Mouse (Mus musculus) spleen, adult 2 months (tissue): ENCODE results near the gene Klf11.

Experiments used
- CTCF ChIP-seq: fragments of 200-500 bp; IDR thresholded peaks from 2 replicates; pipeline ENCODE4 v1.5.1; 2011; ENCODE audit warnings: mild to moderate bottlenecking, inconsistent platforms; ENCODE audit not compliant: insufficient read depth, insufficient read length, insufficient replicate concordance; ENCODE audit errors: extremely low read depth
- POLR2A ChIP-seq: fragments of 200-500 bp; IDR thresholded peaks from 2 replicates; pipeline ENCODE4 v1.6.1; 2011; ENCODE audit warnings: low read depth, low read length, inconsistent platforms

GRCm38 (mm10) chr12:24680096-24680491 is 29.0 kb downstream of the Klf11 start:
- TF ChIP-seq CTCF: no peak
- TF ChIP-seq POLR2A: no peak
